Mouse (Mus musculus) lung, adult 2 months (tissue): ENCODE data around the gene Coq8b.

Source experiments
- CTCF ChIP-seq: fragments of 200-500 bp; IDR thresholded peaks from 2 replicates; pipeline ENCODE4 v1.5.1; 2011; ENCODE audit warnings: mild to moderate bottlenecking, low read length, control low read depth; ENCODE audit not compliant: insufficient read depth
- POLR2A ChIP-seq: fragments of 200-500 bp; IDR thresholded peaks from 2 replicates; pipeline ENCODE4 v1.6.1; 2011; ENCODE audit warnings: low read depth, mild to moderate bottlenecking, control low read depth, low read length, borderline replicate concordance; ENCODE audit errors: extremely low read depth

DNA sequence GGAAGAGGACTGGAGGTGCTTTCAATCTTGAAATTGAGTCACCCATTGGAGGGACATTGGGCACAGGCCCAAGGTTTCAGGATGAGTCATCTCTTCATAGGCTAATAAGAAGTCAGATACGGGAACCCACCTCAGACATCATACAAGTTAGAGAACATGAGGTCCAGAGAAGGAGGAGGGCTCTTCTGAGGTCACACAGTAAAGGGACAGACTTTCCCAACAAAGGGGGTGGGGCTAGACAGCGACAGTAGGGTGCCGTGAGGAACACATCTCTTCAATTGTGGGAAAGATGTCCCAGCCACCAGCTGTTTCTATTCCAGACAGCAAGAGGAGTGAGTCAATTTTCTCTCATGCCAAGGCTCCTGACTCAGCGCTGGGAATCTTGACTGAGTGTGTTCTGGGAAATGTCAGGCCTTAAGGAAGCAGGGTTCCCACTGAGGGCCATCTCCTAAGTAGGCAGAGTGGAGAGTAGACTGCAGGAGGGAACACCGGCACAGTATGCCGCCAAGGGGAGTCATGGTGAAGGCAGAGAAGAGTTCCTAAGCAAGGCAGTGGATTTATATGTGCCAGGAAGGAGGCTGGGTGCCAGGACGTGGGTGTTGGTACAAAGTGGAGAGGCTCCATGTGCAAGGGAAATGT is 1.0 kb upstream of the Coq8b start:
- TF ChIP-seq CTCF, result no peak
- no peak for TF ChIP-seq POLR2A
